ENCODE assay signal across 8 mouse cellular contexts in the genomic region with DNA sequence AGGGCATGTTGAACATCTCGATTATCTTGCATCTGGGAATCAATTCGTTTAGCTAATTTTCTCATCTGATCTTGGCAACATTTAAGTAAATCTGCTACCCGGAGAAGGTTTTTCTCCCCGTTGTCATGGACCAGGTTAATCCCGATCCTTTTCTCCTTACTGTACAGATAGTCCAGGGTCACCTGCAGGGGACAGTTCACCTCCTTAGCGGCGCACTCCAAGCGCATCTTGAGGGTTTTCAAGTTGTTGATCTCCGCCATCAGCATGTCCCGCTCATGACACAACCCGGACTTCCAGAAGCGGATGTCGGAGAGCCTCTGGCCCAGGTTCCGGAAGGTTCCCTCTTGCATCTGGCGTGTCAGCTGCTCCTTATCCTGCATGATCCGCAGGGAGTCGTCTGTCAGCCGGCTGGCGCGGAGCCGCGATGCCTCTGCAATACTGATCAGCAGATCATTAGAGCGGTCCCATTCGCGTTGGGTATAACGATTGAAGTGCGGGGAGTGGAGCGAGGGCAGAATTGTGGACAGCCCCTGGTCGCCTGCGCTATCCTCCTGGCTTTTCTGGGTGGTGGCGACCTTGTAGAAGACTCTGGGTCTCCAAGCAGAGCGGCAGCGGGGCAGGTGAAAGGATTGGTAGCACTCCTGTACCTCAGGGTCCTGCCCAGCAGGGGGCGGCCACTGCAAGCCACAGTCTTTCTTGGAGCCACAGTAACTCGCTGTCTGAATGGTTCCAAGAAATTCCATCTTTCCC. TPM values are rescaled to one million over a fixed set of nuclear protein-coding genes. Genes with fewer than 3 reads are reported as not detected.
A peak's percentile ranks its signal among the peaks of the same experiment; 100 is the strongest.
DNase-seq lines count a peak whose midpoint lies in the region; ATAC-seq and TF ChIP-seq lines count a peak whose summit lies in the region.

No protein-coding gene starts in this region.

- WGBS in heart, embryonic 12.5 days, result 16% methylated on average over 35 of the region's 35 CpGs
- WGBS in kidney, embryonic 16.5 days, result 21% methylated on average over 35 of the region's 35 CpGs

- DNase-seq in A20 (ENCODE audit: low read depth, low spot score) (peak; percentile 53), liver (peak; percentile 81)
- DNase-seq in spleen, postnatal 4 days (ENCODE audit: low spot score in 2 of 2), result peak; percentile 70 to 89

- no peak for TF ChIP-seq POLR2A in bone marrow macrophage, adult 2 months (IDR thresholded peaks at IDR 0.05; ENCODE audit: borderline replicate concordance, low read depth, low read length)

- H3K4me3 ChIP-seq in bone marrow macrophage, adult 2 months (ENCODE audit: insufficient read depth, low read length), result peak overlapping the region; percentile 7; the same call in 1 of the 2 replicates
- peak overlapping the region; percentile 47 for H3K4me3 ChIP-seq in heart, embryonic 12.5 days
- peak overlapping the region; percentile 46 for H3K4me3 ChIP-seq in kidney, embryonic 16.5 days (ENCODE audit: low read length)

- H3K27ac ChIP-seq in bone marrow macrophage, adult 2 months (ENCODE audit: insufficient read depth, low read depth, low read length), result no peak overlapping the region
- no peak overlapping the region for H3K27ac ChIP-seq in heart, embryonic 12.5 days (ENCODE audit: poor library complexity, severe bottlenecking)
- no peak overlapping the region for H3K27ac ChIP-seq in kidney, embryonic 16.5 days (ENCODE audit: low read length)

- H3K4me2 ChIP-seq in heart, embryonic 12.5 days, result peak overlapping the region; percentile 85
- peak overlapping the region; percentile 82 for H3K4me2 ChIP-seq in kidney, embryonic 16.5 days (replicated peaks; ENCODE audit: low read depth, low read length)

- H3K9ac ChIP-seq in heart, embryonic 12.5 days, result peak overlapping the region; percentile 66
- H3K9ac ChIP-seq in kidney, embryonic 16.5 days (replicated peaks; ENCODE audit: low read length), result peak overlapping the region; percentile 59

- H3K9me3 ChIP-seq in heart, embryonic 12.5 days (replicated peaks), result no peaks in the 10 kb centered on the region
- no peaks in the 10 kb centered on the region for H3K9me3 ChIP-seq in kidney, embryonic 16.5 days (ENCODE audit: low read length)

- ATAC-seq in erythroblast, adult 5-6 weeks (replicated peaks; ENCODE audit: low FRiP score, poor library complexity, severe bottlenecking), result peak; percentile 94
- no peak for ATAC-seq in heart, embryonic 12.5 days (ENCODE audit: insufficient number of reproducible peaks, low FRiP score)
- ATAC-seq in kidney, embryonic 16.5 days (ENCODE audit: low FRiP score, low TSS enrichment), result peak; percentile 71; the same call in 1 of the 2 replicates
- peak; percentile 82 for ATAC-seq in monocyte, adult 5-6 weeks (replicated peaks; ENCODE audit: insufficient number of reproducible peaks, low FRiP score, low TSS enrichment, poor library complexity, severe bottlenecking)

- no peaks in the 10 kb centered on the region for H3K36me3 ChIP-seq in heart, embryonic 12.5 days
- H3K36me3 ChIP-seq in kidney, embryonic 16.5 days (ENCODE audit: insufficient read depth, low read length), result no peaks in the 10 kb centered on the region

- peaks cover 4% of the 10 kb centered on the region; the same call in 1 of the 2 replicates for H3K27me3 ChIP-seq in heart, embryonic 12.5 days (replicated peaks)
- H3K27me3 ChIP-seq in kidney, embryonic 16.5 days (ENCODE audit: insufficient read depth, low read length), result peaks cover 5% of the 10 kb centered on the region; the same call in 1 of the 2 replicates

- peak; percentile 58; the same call in 1 of the 2 replicates for TF ChIP-seq CTCF in bone marrow macrophage, adult 2 months (IDR thresholded peaks at IDR 0.05; ENCODE audit: low read depth, low read length)

- no peaks in the 10 kb centered on the region for H3K4me1 ChIP-seq in bone marrow macrophage, adult 2 months (ENCODE audit: control insufficient read depth, insufficient read depth, low read length)
- H3K4me1 ChIP-seq in heart, embryonic 12.5 days (replicated peaks), result peaks cover 7% of the 10 kb centered on the region; the same call in 1 of the 2 replicates
- no peaks in the 10 kb centered on the region for H3K4me1 ChIP-seq in kidney, embryonic 16.5 days (ENCODE audit: insufficient read depth, low read length)

RNA-seq across cellular contexts. Expression of gene 4430402I18Rik, which starts 7.4 kb away (rescaled TPM):
- 0.45 and 0.87 TPM in 2 replicates for polyA plus RNA-seq in bone marrow macrophage, adult 2 months (2012; ENCODE audit: insufficient read depth, insufficient read length, missing spikeins)
- total RNA-seq in erythroblast, adult 5-6 weeks (2015; ENCODE audit: low replicate concordance), result not detected in 2 replicates
- not detected in 2 replicates for total RNA-seq in erythroblast, adult 5-6 weeks (2017; ENCODE audit: low replicate concordance)
- 6.0 and 6.6 TPM in 2 replicates for polyA plus RNA-seq in heart, embryonic 12.5 days (2016; fragmentation: Nextera tagmentation; extraction: Ambion mirVana)
- polyA plus RNA-seq in kidney, embryonic 16.5 days (2015; fragmentation: Nextera tagmentation; extraction: Ambion mirVana), result 3.4 and 4.2 TPM in 2 replicates
- total RNA-seq in monocyte, adult 5-6 weeks (2017), result 1.2 to 4.4 TPM (median 1.6 TPM) in 3 replicates

RNA-seq across cellular contexts. Expression of gene Plpp6, which starts 11.3 kb away (rescaled TPM):
- 13.0 and 14.5 TPM in 2 replicates for polyA plus RNA-seq in bone marrow macrophage, adult 2 months (2012; ENCODE audit: insufficient read depth, insufficient read length, missing spikeins)
- 2.1 and 8.1 TPM in 2 replicates for total RNA-seq in erythroblast, adult 5-6 weeks (2015; ENCODE audit: low replicate concordance)
- total RNA-seq in erythroblast, adult 5-6 weeks (2017; ENCODE audit: low replicate concordance), result 0.98 and 2.8 TPM in 2 replicates
- polyA plus RNA-seq in heart, embryonic 12.5 days (2016; fragmentation: Nextera tagmentation; extraction: Ambion mirVana), result 8.9 and 9.3 TPM in 2 replicates
- polyA plus RNA-seq in kidney, embryonic 16.5 days (2015; fragmentation: Nextera tagmentation; extraction: Ambion mirVana), result 9.8 and 10.3 TPM in 2 replicates
- 6.7 to 12.2 TPM (median 11.9 TPM) in 3 replicates for total RNA-seq in monocyte, adult 5-6 weeks (2017)

RNA-seq across cellular contexts. Expression of gene Cdc37l1, which starts 15.1 kb away (rescaled TPM):
- polyA plus RNA-seq in bone marrow macrophage, adult 2 months (2012; ENCODE audit: insufficient read depth, insufficient read length, missing spikeins), result 30.6 and 31.0 TPM in 2 replicates
- 17.1 and 27.7 TPM in 2 replicates for total RNA-seq in erythroblast, adult 5-6 weeks (2015; ENCODE audit: low replicate concordance)
- total RNA-seq in erythroblast, adult 5-6 weeks (2017; ENCODE audit: low replicate concordance), result 27.0 and 27.5 TPM in 2 replicates
- polyA plus RNA-seq in heart, embryonic 12.5 days (2016; fragmentation: Nextera tagmentation; extraction: Ambion mirVana), result 37.7 and 41.5 TPM in 2 replicates
- polyA plus RNA-seq in kidney, embryonic 16.5 days (2015; fragmentation: Nextera tagmentation; extraction: Ambion mirVana), result 35.7 and 43.6 TPM in 2 replicates
- total RNA-seq in monocyte, adult 5-6 weeks (2017), result 41.7 to 93.1 TPM (median 56.3 TPM) in 3 replicates
